Mouse (Mus musculus) cerebral cortex, adult 2 months (tissue): ENCODE data around the gene Amt.

Experiments
- WGBS: fragments of 180-500 bp; shearing (Covaris S2); methylation state at CpG from one replicate; pipeline ENCODE4 v1.1.7; 2018; 5-methylcytosine and 5-hydroxymethylcytosine counted together

Gene Amt

DNA sequence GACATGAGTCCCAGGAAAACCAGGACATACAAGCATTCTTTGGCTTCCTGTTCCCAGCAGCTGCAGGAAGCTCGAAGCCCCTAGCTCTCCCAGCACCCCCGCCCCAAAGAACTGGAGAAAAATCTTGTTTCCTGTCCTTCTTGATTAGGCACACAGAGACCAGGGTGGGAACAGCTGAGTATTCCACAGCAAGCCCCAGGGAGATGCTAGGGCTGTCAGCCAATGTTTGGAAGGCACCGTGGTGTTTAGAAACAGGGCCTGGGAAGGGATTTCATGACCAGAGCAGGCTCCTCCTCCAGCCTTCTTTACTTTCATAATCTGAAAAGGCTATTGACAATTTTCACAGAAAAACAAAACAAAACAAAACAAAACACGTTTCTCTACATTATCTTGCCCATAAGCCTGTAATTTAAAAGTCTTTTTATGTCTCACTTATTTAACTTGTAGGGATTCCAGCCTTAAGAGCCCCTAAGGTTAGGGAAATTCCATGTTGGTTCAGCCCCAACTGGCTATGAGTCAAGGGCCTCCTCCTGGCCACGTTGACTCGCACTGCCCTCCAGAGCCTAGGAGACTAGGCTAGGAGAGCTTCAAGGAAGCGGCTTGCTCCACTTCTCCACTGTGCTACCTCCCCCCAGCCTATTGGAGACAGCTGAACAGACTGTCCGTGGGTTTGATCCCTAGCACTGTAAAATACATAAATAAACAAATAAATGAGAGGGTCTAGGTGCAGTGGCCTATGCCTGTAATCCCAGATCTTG is 16.4 kb upstream of the Amt start:
- WGBS: 46% methylated on average over 8 of the region's 8 CpGs

DNA sequence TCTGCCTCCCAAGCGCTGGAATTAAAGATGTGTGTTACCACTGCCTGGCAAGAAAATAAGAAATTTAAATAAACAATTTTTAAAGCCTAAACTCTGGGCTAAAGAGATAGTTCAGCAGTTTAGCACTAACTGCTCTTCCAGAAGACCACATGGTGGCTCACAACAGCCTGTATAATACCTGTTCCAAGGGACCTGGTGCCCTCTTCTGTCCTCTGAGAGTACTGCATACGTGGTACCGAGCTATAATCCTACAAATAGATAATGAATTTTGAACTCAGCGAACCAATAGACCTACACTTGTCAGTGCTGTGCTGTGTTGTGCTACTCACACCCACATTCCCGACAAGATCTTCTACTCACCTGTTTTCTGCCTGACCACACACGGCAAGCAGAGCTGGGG is 12.2 kb upstream of the Amt start:
- 13% methylated on average over 6 of the region's 6 CpGs for WGBS

DNA sequence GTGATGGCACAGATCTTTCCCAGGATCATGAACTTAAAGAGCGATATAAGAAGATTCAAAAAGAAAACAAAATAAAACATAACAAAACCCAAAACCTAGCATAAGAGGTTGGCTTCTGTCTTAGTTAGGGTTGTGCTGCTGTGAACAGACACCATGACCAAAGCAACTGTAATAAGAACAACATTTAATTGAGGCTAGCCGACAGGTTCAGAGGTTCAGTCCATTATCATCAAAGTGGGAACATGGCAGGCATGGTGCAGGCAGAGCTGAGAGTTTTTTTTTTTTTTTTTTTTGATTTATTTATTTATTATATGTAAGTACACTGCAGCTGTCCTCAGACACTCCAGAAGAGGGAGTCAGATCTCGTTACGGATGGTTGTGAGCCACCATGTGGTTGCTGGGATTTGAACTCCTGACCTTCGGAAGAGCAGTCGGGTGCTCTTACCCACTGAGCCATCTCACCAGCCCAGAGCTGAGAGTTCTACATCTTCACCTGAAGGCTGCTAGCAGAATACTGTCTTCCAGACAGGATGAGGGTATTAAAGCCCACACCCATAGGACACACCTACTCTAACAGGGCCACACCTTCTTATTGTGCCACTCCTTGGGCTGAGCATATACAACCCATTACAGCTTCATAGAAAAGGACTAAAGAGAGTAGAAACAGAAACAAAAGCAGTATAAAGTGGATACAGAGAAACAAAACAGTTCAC is 9.0 kb upstream of the Amt start:
- 78% methylated on average over 6 of the region's 6 CpGs for WGBS

DNA sequence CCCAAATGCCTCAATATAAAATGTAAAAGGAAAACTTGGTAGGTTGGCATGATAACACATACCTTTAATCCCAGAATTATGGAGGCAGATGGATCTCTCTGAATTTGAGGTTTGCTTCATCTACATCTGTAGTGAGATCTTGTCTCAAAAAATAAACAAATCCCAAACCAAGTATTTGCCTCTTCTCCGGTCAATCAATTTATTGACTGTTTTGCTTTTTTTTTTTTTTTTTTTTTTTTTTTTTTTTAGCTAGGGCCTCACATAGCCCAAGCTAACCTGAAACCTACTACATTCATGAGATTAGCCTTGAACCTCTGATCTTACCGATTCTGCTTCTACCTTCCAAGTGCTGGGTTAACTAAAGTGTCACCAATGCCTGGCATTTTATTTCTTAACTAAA is 7.3 kb upstream of the Amt start:
- WGBS: 65% methylated on average over 2 of the region's 2 CpGs

DNA sequence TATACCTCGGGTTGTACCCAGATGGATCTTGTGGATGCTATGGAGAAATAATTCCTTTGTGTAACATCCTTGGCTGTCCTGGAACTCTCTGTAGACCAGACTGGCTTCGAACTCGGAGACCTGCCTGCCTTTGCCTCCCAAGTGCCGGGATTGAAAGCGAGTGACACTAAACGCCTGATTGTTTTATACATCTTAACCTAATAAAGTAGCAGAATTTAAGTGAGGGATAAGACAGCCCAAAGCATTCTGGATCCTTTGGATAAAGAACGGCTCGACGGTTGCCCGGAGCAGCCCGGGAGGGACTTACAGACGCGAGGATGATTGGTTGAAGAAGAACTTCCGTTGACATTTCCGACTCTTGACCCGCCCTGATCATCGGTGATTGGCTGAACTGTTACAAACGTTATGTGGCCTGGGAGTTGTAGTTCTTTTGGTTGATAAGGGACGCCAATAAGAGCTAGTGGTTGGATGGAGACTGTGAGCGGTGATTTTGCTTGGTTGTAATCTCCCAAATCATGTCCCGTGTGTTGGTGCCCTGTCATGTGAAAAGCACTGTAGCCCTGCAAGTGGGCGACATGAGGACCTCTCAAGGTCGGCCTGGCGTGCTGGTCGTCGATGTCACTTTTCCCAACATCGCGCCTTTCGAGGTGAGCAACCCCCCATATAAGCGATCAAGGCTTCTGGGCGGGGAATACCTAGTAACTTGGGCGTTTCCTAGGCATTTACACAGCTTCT is 6.5 kb upstream of the Amt start, which contains the start of gene Nicn1:
Gene Nicn1 (plus strand): TSS at position 414 of the 735 bp plus-strand sequence.
- WGBS: under 1% methylated on average over 32 of the region's 32 CpGs

DNA sequence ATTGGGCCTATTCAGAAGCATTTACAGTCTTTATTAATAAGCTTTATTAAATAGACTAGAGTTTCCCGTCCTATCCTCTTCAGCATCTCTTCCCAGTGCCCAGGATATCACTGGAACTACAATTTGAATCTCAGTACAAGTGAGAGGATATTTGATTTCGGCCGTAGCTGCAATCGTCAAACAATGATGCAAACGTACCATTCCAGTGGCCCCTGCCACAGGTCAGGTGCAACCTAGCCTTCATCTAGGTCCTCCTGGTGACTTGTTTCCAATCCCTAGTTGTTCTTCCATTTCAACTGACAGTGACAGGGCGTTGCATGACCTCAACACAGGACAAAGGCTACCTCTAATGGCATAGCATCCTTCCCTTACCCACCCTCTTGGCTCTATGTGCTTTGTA is 5.9 kb upstream of the Amt start:
- WGBS: 23% methylated on average over 6 of the region's 6 CpGs

DNA sequence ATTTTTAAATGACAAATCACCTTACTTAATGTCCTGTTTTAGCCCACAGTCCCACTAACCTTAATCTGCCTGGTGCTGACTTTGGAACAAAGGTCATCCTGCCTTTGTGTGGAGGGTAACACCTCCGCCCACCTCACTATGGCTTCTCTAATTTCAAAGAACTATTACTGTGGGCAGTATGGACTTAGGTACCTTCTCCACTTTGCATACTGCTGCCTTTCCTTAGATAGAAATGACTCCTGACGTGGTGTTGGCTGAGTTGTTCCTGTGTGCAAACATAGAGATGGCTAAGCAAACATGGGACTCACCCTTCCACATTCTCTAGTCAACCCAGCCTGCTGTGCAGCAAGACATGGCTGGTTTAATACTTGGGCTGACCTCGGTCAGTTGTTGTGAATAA is 5.2 kb downstream of the Amt start:
- WGBS: 84% methylated on average over 3 of the region's 3 CpGs

DNA sequence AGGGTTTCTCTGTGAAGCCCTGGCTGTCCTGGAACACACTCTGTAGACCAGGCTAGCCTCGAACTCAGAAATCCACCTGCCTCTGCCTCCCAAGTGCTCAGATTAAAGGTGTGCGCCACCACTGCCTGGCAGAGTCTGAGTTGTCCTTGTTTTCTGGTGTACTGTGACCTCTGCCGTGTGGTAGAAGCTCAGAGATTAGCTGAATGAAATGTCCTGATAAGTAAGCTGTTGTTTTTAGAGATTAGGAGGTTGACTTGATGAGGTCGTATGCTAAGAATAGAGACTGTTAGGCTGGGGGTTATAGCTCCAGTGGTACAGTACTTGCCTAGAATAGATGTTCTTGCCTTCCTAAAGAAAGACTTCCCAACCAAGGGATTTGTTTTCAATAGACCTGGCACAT is 8.1 kb downstream of the Amt start:
- 77% methylated on average over 4 of the region's 4 CpGs for WGBS

DNA sequence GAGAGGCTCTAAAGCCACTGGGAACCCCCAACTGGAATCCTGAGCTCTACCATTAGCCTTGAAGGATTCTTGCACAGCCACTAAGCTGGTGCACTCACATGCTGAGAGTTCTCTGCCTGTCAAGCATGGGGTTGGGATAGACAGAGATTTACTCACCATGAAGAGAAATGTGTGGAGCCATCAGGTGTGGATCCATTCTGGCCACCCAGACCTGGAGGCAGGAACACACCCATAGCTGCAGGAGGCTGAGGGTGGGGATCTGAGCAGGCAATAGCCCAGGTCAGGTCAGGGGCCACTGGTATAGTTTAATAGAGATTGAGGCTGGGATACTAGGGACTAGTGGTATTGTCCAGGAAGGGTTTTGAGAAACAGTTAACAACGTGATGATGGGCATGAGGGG is 8.5 kb downstream of the Amt start:
- WGBS: 0% methylated on average over 1 of the region's 1 CpGs

DNA sequence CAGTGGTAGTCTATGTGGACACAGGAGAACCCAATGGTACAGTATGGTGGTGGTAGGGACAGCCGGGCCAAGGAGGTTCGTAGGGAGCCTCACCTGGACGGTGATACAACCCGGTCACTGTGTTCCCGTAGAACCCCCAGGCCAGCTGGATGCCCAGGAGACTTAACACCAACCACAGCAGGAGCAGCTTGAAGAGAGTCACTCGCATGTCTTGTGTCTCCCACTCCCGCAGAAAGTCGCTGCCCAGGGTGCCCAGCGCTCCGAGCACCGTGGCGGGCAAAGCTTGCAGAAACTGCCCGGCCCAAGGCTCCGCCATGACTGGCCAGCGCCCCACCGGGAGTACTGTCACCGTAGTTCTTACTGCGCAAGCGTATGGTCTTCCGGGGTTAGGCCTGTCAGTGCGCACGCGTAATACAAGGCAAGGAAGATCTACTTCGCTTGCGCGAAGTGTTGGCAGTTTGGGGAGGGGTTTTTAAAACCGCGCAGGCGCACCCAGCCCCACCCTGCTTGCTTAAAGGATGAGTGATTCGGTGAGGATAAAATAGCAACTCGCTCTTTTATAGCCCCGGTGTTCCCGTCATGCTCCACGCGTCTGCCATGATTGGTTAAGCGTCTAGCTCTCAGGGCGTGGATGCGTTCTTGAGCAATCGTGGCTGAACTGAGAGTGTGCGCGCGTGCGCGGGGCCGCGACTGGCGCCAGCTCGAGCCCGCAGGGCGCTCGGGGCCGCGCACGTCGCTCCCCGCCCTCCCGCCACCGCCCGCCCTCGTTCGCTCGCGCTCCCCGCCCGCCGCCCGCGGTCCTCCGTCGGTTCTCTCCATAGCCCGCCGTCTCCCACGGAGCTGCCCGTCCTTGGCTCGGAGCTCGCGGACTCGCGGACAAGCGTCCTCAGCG is 9.2 kb downstream of the Amt start, which contains the start of the genes Rhoa and Tcta:
Gene Rhoa (plus strand): TSS at position 501 of the 892 bp plus-strand sequence.
Gene Tcta (minus strand): TSS at position 532 of the 892 bp plus-strand sequence.
- WGBS: under 1% methylated on average over 81 of the region's 81 CpGs

DNA sequence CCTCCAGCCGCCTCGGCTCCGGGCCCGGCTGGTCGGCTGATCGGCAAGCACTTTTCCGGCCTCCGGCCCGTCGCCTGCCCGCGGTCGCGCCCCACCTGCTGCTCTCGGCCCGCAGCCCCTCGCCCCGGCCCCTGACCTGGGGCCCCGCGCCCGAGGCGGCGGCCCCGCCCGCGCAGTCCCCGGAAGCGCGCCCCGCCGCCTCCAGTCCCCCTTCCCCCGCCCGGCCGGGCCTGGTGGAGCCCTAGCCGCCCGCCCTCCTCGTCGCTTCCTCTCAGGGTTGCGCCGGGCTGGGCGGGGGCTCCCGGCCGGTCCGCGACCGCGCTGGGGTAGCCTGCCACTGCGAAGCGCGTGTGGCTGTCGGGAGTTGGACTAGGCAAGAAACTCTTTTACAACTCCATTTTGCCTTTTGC is 9.9 kb downstream of the Amt start:
- 2% methylated on average over 51 of the region's 51 CpGs for WGBS

DNA sequence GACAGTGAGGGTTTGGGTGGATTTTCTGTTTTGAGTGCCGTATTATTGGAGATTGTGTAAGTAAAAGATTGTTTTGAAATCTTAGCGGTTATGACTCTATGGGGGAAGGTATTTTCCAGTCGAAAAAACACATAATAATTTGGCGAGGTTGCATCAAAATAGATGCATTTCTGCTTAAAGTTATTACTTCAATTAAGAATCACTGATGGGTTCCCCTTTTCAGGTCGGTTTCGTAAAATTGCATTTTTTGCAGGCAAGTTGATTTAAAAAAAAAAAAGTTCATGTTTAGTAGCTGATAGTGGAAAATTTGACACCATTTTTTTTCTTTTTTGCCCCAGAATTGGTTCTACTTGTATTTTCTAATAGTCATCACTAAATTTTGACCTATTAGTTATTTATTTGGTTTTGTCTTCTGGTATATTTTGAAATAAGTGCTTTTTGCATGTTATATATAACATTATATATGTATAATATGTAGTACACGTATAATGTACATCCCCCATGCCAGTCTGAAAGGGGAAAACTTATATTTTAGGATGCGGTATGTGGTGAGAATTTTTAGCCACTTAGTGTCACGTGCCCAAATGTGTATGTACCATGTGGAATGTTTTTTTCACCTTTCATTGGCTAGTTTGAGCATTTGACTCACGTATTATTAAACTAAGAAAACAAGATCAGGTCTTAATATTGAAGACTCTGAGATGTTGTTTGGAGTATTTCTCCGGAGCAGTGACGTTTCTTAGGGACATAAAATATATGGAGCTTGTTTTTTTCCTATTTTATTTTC is 10.6 kb downstream of the Amt start:
- WGBS: 3% methylated on average over 12 of the region's 12 CpGs

DNA sequence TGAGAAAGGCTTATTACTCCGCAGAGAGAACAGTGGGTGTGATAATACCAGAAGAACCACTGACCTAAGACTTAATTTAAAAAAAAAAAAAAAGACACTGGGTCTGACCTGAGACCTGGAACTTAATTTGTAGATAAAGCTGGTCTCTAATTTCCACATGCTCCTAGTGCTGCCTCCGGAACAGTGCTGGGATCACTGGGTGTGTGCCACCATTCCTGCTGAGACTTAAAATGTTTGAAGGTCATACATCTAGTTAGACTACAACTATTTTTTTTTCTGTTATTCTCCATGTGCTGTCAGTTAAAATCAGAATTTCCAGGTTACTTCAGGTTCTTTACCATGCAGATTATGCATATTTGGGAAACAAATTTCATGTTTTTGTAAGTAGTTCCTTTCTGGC is 11.5 kb downstream of the Amt start:
- WGBS: 18% methylated on average over 2 of the region's 2 CpGs

DNA sequence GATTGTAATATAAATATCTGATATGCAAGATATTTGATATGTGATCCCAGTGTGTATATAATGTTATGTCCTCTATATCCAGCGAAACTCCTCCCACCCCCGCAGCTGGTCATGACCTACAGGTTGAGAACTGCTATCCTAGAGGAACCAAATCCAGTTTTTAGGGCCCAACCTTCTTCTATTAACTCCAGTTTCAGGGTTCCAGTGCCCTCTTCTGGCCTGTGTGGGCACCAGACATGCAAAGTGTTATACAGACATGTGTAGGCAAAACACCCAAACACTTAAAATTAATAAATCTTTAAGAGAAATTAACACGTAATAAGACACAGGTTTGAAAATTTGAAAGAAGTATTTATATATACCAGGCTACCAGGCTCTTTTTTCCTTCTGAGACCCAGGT is 20.9 kb downstream of the Amt start:
- 92% methylated on average over 3 of the region's 3 CpGs for WGBS

DNA sequence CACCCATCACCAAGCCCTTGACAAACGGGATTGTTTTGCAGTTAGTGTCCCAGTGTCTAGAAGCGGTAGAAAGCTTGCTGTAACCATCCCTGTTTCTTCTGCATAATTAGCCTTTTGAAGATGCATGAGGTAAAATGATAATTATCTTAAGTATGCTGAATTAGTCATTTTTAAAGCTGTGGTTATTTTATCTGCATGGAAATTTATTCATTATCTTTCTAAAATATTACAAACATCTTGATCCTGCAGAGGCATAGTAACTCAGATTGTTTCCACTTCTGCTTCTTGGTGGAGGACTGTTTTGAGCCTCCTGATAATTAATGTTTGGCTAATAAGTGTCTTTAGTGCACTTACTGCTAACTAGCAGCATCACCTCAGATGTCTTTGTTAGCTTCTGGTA is 21.8 kb downstream of the Amt start:
- 40% methylated on average over 2 of the region's 2 CpGs for WGBS

DNA sequence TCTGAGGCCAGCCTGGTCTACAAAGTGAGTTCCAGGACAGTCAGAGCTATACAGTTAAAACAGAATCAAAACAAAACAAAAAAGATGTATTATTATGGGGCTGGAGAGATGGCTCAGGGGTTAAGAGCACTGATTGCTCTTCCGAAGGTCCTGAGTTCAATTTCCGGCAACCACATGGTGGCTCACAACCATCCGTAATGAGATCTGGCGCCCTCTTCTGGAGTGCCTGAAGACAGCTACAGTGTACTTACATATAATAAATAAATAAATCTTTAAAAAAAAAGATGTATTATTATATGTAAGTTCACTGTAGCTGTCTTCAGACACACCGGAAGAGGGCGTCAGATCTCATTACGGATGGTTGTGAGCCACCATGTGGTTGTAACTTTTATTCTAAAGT is 25.4 kb downstream of the Amt start:
- 81% methylated on average over 7 of the region's 7 CpGs for WGBS

DNA sequence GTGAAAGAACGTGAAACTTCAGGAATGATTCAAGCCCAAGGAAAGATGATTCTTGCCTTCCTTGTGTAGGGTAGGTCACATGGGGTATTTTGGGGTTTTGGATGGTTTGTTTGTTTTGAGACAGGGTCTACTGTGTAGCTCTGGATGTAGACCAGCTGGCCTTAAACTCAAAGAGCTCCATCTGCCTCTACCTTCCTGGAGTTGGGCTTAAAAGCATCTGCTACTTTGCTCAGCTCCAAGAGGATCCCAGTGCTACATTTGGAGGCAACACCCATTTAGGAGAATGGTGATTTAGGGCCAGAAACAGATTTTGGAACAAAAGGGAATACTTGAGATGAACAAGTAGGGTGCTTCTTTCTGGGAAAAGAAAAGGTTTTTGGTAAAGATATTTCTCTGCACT is 28.1 kb downstream of the Amt start:
- WGBS: 51% methylated on average over 1 of the region's 1 CpGs

DNA sequence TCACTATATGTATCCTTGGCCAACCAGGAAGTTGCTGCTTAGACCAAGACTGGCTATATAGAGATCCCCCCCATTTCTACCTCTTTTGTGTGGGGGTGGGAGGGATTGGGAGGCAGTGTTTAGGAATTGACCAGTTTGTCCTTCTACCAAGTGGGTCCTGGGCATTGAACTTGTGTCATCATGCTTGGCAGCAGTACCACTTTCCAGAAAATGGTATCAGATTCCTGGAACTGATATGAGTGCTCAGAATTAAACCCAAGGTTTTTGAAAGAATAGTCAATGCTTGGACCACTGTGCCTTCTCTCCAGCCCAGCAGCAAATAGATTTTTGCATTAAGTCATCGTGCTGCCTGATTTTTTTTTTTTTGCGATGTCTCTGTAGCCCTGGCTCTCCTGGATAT is 29.2 kb downstream of the Amt start:
- 89% methylated on average over 2 of the region's 2 CpGs for WGBS

DNA sequence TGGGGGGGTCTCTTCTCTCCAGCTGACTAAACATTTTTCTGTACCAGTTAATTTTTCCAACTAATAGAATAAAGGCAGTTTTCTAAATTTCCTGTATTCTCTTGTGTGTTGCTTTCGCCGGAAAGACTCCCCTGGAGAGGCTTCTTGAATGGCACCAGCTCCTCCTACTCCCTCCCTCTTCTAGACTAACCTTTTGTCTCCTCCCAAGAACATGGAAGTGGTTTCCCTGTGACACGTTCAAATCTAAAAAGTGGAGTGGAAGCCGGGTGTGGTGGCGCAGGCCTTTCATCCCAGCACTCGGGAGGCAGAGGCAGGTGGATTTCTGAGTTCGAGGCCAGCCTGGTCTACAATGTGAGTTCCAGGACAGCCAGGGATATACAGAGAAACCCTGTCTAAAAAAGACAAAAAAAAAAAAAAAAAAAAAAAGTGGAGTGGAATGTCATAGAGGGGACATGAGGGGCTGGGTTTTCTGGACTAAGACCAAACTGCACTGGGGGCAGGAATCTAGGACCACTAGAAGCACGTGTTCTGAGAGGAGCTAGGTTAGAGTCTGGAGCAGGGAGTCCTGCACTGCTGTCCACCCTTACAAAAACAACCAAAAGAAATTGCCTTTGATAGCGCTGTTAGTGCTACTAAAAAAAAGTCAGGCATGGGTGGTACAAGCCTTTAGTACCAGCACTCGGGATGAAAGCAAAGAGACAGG is 41.3 kb downstream of the Amt start:
- WGBS: 53% methylated on average over 10 of the region's 10 CpGs

DNA sequence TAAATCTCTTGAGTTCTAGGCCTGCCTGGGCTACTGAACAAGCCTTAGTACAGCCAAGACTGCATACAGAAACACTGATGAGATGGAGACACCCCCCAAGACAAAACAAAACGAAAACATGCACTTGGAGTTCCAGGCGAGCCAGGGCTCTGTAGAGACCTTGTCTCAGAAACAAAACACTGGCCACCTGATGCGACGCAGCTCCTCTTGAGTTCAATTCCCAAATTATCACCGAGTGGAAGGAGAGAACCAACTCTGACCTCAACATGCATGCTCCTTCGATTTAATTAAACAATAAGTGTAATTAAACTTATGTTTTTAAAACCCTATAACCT is 41.9 kb downstream of the Amt start:
- 25% methylated on average over 6 of the region's 6 CpGs for WGBS
